Mouse (Mus musculus) urinary bladder, postnatal 14 days (tissue): Measurements from ENCODE around the gene Slc38a3.

Source experiments
- DNase-seq: peaks from one replicate; pipeline ENCODE4 v3.0.0; 2021; ENCODE audit warnings: low spot score

Gene Slc38a3

DNA sequence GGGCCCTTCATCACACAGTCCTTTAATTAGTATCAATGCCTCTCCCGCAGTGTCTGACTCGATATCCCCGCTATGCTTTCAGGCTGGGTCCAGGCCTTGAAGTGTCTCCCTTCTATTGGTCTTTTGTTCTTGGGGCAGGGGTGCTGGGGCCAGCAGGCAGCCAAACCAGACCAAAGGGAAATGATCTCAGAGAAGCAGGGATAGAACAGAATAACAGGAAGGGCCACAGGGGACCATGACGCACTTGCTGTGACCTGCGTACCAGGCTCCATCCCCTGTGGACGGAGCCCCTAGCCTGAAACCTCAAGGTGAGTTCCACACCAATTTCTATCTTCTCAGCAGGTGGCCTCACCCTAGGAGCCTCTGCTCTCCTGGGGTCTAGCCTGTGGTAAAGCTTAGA is 51.2 kb downstream of the Slc38a3 start:
- no peak for DNase-seq

DNA sequence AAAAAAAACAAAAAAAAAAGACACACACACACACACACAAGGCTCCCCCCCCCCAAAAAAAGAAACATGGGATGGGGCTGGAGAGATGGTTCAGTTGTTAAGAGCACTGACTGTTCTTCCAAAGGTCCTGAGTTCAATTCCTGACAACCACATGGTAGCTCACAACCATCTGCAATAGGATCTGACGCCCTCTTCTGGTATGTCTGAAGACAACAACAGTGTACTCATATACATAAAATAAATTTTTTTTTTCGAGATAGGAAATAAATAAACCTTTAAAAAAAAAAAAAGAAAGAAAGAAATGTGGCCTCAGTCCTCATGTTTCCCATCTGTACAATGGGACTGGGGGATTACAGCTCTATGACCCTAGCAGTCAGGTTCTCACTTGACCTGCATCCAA is 51.9 kb downstream of the Slc38a3 start:
- DNase-seq, result no peak

DNA sequence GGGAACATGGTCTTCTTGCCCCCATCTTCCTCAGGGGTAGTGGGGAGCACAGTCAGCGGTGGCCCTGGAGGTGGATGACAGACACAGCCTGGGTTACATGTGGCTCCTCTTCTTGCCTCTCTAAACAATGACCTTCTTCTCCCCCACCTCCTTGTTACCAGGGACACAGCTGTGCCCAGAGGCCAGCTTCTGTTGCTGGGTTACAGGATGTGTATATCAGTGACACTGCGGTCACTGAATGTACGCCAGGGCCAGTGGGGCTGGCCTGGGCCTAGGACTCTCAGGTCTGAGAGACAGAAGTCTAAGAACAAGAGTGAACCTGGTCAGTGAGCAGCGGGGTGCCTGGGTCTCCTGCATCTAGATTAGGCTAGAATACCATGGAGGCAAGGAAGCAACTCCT is 54.3 kb downstream of the Slc38a3 start:
- no peak for DNase-seq

DNA sequence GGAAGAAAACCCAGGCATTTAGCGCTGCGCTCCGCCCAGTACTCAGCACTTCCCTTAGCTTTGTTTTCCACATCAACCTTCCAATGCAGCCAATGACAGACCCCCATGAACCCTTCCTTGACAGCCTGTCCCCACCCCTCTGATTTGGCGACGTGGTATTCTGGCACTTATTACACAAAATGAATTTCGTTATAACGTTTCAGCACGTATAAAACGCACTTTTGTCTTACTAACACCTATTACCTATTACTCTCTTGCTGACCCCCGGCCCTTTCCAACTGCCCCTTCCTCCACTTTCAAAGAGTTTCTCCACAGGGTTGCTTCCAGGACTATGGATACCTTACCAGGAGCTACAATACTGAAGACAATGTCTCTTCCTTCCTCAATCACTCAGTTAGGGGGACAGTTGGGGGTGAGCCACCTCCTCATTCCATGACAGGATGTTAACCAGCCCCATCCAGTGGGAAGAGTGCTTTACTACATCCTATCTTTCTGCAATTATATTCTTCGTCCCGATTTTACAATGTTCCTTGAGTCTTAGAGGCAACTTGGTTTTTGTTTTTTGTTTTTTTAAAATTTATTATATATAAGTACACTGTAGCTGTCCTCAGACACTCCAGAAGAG is 56.3 kb downstream of the Slc38a3 start:
- no peak for DNase-seq

DNA sequence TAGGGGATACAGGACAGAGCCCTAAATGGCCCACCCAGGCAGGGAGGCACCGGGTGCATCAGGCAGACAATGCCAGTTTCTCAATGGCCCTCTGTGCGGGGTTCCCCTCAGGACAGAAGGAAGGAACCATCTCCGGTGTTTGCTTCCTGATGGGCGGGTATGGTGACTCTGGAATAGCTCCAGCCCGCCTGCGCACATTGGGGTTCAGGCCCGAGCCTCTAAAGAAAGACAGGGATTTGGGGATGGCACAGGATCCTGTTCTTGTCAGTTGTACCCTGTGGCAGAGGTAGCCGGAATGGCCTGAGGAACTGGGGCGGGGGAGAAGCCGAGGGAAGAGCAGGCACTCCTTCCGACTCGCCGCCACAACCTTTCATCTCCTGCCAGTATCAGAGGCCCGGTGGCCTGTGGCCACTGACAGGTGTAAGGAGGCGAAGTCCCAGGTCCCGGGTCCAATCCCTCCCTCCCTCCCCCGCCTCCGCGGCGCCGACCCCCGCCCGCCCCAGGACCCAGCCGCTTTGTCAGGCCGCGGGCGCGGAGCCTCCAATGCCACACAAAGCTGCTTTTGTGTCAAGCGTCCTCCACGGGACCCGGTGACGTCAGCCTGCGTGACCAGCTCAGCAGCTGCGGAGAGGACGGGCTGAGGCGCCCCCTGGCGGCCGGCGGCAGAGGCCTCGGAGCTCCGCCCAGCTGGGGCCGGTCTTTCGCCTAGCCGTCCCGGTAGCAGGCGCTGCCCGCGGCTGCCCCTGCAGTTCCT is 57.0 kb downstream of the Slc38a3 start:
- peak; percentile 99 for DNase-seq

DNA sequence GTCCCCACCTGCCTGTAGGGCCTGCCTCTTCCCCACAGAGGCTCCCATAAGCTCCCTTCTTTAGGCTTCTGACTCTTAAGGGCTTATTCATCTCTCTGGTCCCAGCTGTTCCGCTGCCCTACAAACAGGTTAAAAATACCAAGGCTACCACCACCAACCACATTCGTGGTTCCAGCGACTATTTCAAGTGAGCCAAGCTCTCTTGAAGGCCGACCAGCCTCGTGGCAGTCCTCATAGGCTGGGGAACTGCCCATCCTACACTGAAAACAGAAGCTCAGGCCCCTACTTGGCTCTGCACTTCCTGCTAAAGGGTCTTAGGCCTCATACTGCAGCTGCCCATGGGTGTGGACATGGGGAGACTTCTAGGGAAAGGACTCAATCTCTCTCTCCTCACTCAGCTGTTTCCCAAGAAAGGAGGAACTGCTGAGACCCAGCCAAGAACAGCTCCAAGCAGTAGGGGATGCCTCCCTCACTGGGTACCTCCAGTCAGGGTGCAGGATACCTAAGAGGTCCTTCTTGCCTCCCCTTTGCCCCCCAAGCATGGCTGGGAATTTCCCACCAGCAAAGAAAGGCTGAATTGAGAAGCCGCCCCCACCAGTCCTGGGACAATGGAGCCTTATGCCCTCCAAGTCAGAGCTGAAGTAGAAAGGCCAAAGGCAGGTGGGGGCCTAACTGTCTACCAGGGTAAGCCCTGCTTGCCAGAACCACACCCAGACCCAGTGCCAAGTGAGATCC is 57.7 kb downstream of the Slc38a3 start:
- no peak for DNase-seq

DNA sequence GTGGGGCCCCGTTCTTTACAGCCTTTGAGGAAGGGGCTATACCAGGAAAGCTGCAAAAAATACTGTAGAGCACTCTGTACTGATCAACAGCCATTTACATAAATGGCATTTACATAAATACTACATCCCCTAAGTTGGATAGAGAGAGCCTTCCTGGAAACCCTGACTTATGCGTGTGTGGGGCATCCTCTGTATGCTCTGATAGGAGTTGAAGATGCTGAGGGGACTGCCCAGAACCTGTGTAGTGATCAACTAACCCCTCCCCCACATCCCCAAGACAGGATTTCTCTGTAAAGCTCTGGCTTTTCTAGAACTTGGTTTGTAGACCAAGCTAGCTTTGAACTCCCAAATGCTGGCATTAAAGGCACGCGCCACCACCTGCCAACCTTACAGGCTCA is 59.9 kb downstream of the Slc38a3 start:
- no peak for DNase-seq

DNA sequence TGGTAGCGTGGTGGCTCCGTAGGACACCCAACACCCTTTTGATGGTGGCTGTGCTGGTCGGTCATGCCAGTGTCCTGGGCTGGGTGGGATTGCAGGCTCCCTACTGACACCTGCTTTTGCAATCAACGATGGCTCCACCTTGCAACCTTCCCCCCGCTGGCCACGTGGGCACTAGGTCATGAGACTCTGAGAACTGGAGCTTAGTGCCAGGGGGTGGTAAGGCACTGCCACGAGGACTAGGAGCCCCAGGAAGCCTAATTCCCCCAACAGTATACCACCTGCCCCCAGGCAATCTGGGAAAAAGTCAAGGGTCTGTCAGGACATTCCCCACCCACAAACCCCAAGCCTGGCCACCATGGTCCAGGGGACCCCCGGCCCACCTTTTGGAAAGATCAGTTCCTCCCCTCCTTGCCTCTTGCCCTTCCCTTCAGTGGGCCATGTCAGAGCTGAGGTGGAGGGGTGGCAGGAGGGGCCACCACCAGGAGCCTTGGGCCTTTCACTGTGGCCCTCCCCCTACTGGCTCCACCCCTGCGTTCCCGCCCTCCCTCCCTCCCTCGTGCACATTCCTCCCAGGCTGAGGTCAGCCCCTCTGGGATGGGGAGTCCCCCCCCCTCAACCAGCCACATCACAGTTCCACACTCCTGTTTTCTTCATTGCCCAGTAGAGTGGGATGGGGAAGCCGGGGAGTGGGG is 60.4 kb downstream of the Slc38a3 start, which contains the start of gene Sema3b:
Sema3b (minus strand) TSS at position 489 of the 692 bp plus-strand sequence.
- DNase-seq, result peak; percentile 39

DNA sequence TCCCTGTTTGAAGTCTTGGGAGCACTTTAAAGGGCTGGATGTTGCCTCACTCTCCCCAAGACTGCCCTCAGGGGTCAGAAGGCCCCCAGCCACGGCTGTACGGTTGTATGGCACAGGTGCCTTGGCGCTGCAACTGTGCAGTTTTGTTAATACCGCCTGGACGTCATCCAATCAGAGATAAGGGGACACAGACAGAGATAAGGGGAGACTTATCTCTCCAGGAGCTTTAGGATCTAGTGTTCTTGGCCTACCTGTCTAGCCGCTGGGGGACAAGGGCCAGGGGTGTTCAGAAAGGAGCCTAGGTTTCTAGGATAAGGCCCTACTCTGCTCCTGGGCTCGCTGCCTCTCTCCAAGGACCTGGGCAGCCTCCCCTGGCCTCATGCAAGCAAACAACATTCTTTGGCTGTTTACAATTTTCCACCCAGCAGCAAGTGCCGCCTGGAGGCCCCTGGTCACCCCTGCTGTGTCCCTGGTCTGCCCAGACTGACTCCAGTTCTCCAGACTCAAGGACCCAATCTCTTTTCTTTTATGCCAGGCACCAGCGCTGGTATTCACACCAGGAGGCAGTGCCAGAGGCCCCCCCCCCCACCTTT is 61.6 kb downstream of the Slc38a3 start:
- no peak for DNase-seq

DNA sequence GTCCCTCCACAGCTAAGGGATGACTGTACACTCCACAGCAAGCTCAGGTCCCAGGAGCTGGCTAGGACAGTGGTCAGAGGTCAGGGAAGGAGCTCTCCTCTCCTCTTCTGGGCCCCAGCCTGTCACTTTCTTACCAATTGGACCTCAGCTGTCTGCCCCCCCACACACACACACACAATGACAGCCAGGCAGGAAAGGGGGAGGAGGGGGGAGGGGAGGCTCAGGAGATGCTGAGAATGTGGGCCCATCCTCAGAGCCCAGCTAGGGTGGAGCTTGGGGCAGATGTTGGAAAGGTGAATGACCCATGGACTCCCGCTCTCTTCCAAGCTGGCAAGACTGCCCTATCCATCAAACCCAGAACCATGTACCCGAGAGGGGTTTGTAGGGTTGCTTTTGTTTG is 62.3 kb downstream of the Slc38a3 start:
- DNase-seq, result no peak

DNA sequence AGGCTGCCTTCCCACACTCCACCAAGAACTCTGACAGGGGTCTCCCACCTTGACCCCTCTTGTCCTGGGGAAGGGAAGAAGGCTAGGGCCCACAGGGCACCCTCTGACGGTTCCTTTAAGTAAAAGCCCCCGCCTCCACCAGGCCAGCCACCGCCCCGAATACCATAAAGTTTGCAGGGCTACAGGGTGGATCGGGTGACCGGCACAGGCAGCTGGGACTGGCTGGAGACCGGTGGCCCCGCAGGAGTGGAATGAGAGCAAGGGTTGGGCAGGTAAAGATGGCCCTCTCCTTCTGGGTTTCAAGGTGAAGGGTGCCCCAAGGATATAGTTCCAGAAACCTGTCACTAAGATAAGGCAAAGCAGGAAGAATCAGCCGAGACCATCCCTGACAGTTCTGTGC is 62.7 kb downstream of the Slc38a3 start:
- DNase-seq, result peak; percentile 61

DNA sequence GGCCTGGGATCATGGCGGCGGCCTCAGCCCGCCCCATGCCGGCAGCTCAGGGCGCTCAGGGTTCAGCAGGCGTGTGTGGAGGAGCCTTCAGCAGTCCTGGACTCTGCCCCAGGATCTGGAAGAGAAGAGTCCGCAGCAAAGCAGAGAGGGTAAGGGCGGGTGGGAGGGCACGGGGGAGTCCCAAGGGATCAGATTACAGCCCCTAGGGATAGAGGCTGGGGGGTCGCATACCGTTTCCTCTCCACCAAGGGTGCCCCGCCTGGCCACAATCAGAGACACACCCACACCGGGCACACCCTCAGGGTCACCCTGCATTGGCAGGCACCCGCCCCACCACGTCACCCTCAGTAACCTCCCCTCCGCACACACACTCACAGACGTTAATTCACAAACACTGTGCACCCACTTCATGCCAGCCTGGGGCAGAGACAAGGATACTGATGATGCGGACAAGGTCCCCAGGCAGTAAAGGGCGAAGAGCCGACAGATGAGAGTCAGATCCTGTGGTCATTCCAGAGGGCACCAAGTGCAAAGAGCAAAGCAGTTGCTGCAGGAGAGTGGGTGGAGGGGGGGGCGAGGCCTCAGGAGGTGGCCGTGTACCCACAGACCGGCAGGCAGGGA is 64.2 kb downstream of the Slc38a3 start:
- DNase-seq, result peak; percentile 59

DNA sequence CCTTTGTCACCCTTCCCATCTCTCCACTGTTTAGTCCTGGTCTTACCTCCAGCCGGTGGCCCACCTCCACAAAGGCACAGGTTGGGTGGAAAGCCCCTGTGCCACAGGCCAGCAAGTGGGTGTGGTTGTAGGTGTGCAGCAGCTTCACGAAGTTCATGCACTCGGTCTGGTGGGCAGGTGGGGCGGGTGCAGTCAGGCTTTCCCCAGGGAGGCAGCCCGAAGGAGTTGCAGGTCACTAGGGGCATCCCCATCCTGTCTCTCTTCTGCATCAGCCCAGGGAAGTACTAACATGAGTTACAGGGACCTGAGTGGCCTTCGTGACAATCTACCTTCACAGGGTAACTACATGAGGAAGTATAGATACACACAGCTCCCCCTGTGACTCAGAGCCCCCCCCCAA is 66.1 kb downstream of the Slc38a3 start:
- DNase-seq, result no peak

DNA sequence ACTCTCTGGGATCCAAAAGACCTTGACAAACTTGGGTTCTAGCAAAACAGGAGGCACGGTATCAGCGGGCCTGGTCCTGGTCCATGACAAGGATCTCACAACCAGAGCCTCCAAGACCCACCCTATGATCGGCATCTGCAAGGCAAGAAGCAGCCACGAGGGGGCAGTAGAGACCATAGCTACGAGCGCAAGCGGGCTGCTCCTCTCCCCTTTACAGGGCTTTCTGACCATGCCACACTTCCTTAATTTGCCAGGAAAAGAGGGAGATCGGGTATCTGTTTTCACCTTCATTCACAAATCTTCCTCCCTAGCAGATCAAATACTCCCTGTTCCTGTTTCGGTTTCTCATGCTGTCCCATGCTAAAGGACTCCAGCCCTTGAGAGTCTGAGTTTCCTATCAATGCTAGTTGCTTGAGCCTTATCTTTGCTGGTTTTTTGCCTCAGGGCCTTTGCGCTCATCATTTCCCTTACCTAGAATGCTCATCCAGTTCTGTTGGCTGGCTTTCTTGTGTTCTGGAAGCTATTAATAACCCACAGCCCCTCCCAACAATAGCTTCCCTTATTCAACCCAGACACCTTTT is 67.2 kb downstream of the Slc38a3 start:
- peak; percentile 94 for DNase-seq

DNA sequence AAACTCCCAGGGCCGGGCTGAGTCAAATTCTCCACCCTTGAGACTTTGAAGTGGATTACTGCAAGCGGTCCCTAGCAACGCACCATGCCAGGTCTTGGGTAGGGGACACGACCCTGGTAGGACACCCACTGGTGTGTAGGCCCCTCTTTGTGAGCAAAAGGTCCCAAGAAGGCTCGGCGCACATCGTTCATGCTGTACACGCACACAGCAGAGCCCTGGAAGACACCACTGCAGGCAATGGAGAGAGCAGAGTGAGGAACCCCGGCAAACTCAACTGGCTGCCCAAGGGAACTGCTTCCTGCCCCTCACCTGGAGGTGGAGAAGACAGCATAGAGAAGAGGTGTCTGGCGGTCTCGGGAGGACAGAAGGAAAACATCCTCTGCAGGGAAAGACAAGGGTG is 68.1 kb downstream of the Slc38a3 start:
- DNase-seq, result no peak

DNA sequence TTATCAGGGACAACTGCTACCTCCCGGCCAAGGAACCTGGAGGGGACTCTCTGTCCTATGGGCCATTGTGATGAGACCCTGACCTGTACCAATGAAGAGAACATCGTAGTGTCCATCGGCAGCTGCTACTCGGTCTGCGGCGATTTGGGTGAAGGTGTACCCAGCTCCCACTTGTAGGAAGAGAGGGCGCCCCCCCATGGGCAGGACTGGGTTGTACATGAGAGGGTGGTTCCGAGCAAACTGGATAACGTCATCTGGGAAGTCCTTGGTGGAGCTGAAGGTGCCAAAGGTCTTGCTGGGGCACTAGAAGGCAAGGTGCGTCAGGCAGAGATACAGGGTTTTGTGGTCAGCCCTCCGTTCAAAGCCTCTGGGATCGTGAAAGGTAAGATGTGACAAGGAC is 68.6 kb downstream of the Slc38a3 start:
- no peak for DNase-seq
